Mouse (Mus musculus) liver, embryonic 16.5 days (tissue): ENCODE data around the gene Ciao2a. TPM values are rescaled to one million over a fixed set of nuclear protein-coding genes. Genes with fewer than 3 reads are reported as not detected.
A peak's percentile ranks its signal among the peaks of the same experiment; 100 is the strongest.

ENCODE experiments used
- ATAC-seq: fragments of 200-750 bp; cut with Nextera tagmentation; 2 replicates; pipeline ENCODE4 v1.8.0; 2017; ENCODE audit warnings: low read depth, mild to moderate bottlenecking, moderate number of reproducible peaks, moderate library complexity
- H3K27ac ChIP-seq: fragments of 300-500 bp; sonication (generic); 2 replicates; pipeline ENCODE4 v1.5.1; 2014; ENCODE audit warnings: mild to moderate bottlenecking, low read length
- H3K27me3 ChIP-seq: fragments of 300-500 bp; sonication (generic); 2 replicates; pipeline ENCODE4 v1.6.1; 2014; ENCODE audit warnings: low read depth, low read length, mixed read lengths; ENCODE audit not compliant: control insufficient read depth, insufficient read depth
- H3K36me3 ChIP-seq: fragments of 300-500 bp; sonication (generic); 2 replicates; pipeline ENCODE4 v1.6.1; 2014; ENCODE audit warnings: mild to moderate bottlenecking; ENCODE audit not compliant: control insufficient read depth, insufficient read depth
- H3K4me1 ChIP-seq: fragments of 300-500 bp; sonication (generic); 2 replicates; pipeline ENCODE4 v1.6.1; 2014; ENCODE audit warnings: low read depth, low read length, mixed read lengths; ENCODE audit not compliant: control insufficient read depth
- H3K4me2 ChIP-seq: fragments of 300-500 bp; sonication (generic); 2 replicates; pipeline ENCODE4 v1.6.1; 2014; ENCODE audit warnings: low read depth, low read length, mixed read lengths
- H3K4me3 ChIP-seq: fragments of 300-500 bp; sonication (generic); 2 replicates; pipeline ENCODE4 v1.5.1; 2014; ENCODE audit warnings: low read depth, mild to moderate bottlenecking, low read length
- H3K9ac ChIP-seq: fragments of 300-500 bp; sonication (generic); 2 replicates; pipeline ENCODE4 v1.6.1; 2014; ENCODE audit warnings: low read depth, low read length
- H3K9me3 ChIP-seq: fragments of 300-500 bp; sonication (generic); replicated peaks from 2 replicates; pipeline ENCODE4 v1.6.1; 2016; ENCODE audit warnings: low read length; ENCODE audit not compliant: control insufficient read depth
- WGBS: fragments of 180-500 bp; shearing (Covaris S2); extraction: QIAGEN DNeasy Blood & Tissue Kit; methylation state at CpG from one replicate; pipeline ENCODE4 v1.1.7; 2014; ENCODE audit not compliant: insufficient replicate concordance; 5-methylcytosine and 5-hydroxymethylcytosine counted together
- polyA plus RNA-seq: library from polyadenylated mRNA; unstranded; fragments of >200 nt; fragmentation: Nextera tagmentation; extraction: Ambion mirVana; gene quantifications from 2 replicates; pipeline ENCODE4 v1.2.1, GENCODE M21; 2015

Ciao2a gene
- polyA plus RNA-seq, 1 experiment from 2014 or later: 110 TPM

- Histone ChIP-seq H3K27ac (no peak overlapping the region), H3K36me3 (peaks cover 57% of the 10 kb centered on the region), H3K9me3 (no peaks in the 10 kb centered on the region), H3K4me1 (no peaks in the 10 kb centered on the region; the same call in 1 of the 2 replicates), H3K9ac (no peak overlapping the region), H3K27me3 (no peaks in the 10 kb centered on the region), H3K4me2 (no peak overlapping the region), H3K4me3 (no peak overlapping the region)
- no peak for ATAC-seq
- 86% methylated on average over 13 of the region's 13 CpGs for whole genome bisulfite sequencing
Observed at GRCm38 (mm10) chr9:66090593-66091244, 35.7 kb upstream of the Ciao2a start.

GRCm38 (mm10) chr9:66091327-66092231, 34.8 kb upstream of the Ciao2a start:
- Histone ChIP-seq H3K27me3 (no peaks in the 10 kb centered on the region), H3K36me3 (peaks cover 63% of the 10 kb centered on the region), H3K4me1 (no peaks in the 10 kb centered on the region; the same call in 1 of the 2 replicates), H3K9ac (no peak overlapping the region), H3K9me3 (no peaks in the 10 kb centered on the region), H3K27ac (no peak overlapping the region), H3K4me2 (no peak overlapping the region), H3K4me3 (no peak overlapping the region)
- 78% methylated on average over 6 of the region's 6 CpGs for WGBS
- ATAC-seq: no peak

- WGBS: 77% methylated on average over 2 of the region's 2 CpGs
Observed at GRCm38 (mm10) chr9:66092664-66093063, 33.7 kb upstream of the Ciao2a start.

GRCm38 (mm10) chr9:66101577-66101976, 24.8 kb upstream of the Ciao2a start:
- no peak overlapping the region for H3K27ac ChIP-seq
- no peaks in the 10 kb centered on the region for H3K4me1 ChIP-seq
- H3K4me3 ChIP-seq: no peak overlapping the region
- H3K9me3 ChIP-seq: no peaks in the 10 kb centered on the region
- peaks cover 52% of the 10 kb centered on the region for H3K36me3 ChIP-seq
- no peak for ATAC-seq
- WGBS: 80% methylated on average over 8 of the region's 8 CpGs
- H3K27me3 ChIP-seq: no peaks in the 10 kb centered on the region
- no peak overlapping the region for H3K9ac ChIP-seq
- H3K4me2 ChIP-seq: no peak overlapping the region

More at GRCm38 (mm10) chr9:66092664-66093063, 33.7 kb upstream of the Ciao2a start:
- H3K27me3 ChIP-seq: no peaks in the 10 kb centered on the region
- no peak for ATAC-seq
- no peak overlapping the region for H3K4me2 ChIP-seq
- peaks cover 60% of the 10 kb centered on the region for H3K36me3 ChIP-seq
- H3K27ac ChIP-seq: no peak overlapping the region
- no peak overlapping the region for H3K4me3 ChIP-seq
- no peaks in the 10 kb centered on the region for H3K9me3 ChIP-seq
- H3K4me1 ChIP-seq: no peaks in the 10 kb centered on the region; the same call in 1 of the 2 replicates
- no peak overlapping the region for H3K9ac ChIP-seq

- Histone ChIP-seq H3K9ac (no peak overlapping the region), H3K27ac (no peak overlapping the region), H3K4me2 (no peak overlapping the region), H3K4me3 (no peak overlapping the region), H3K27me3 (no peaks in the 10 kb centered on the region), H3K36me3 (peaks cover 49% of the 10 kb centered on the region), H3K4me1 (no peaks in the 10 kb centered on the region), H3K9me3 (no peaks in the 10 kb centered on the region)
- no peak for ATAC-seq
- 82% methylated on average over 6 of the region's 6 CpGs for WGBS
Observed at GRCm38 (mm10) chr9:66102668-66103067, 23.7 kb upstream of the Ciao2a start.

- ATAC-seq: 0 out of 2 replicates have a peak, but pooled peaks have one; percentile 32
- no peak overlapping the region for H3K9ac ChIP-seq
Observed at GRCm38 (mm10) chr9:66104601-66105000, 21.8 kb upstream of the Ciao2a start.

GRCm38 (mm10) chr9:66105168-66105567, 21.2 kb upstream of the Ciao2a start:
- ATAC-seq: no peak
- 86% methylated on average over 8 of the region's 8 CpGs for WGBS
- Histone ChIP-seq H3K27ac (no peak overlapping the region), H3K9me3 (no peaks in the 10 kb centered on the region), H3K4me2 (no peak overlapping the region), H3K4me3 (no peak overlapping the region), H3K36me3 (peaks cover 43% of the 10 kb centered on the region), H3K9ac (no peak overlapping the region), H3K27me3 (no peaks in the 10 kb centered on the region), H3K4me1 (no peaks in the 10 kb centered on the region)

More at GRCm38 (mm10) chr9:66104601-66105000, 21.8 kb upstream of the Ciao2a start:
- H3K27ac ChIP-seq: no peak overlapping the region
- no peak overlapping the region for H3K4me3 ChIP-seq
- no peak overlapping the region for H3K4me2 ChIP-seq
- no peaks in the 10 kb centered on the region for H3K9me3 ChIP-seq
- peaks cover 45% of the 10 kb centered on the region for H3K36me3 ChIP-seq
- H3K27me3 ChIP-seq: no peaks in the 10 kb centered on the region
- 74% methylated on average over 4 of the region's 4 CpGs for WGBS
- H3K4me1 ChIP-seq: no peaks in the 10 kb centered on the region

GRCm38 (mm10) chr9:66109574-66109973, 16.8 kb upstream of the Ciao2a start:
- Histone ChIP-seq H3K36me3 (peaks cover 15% of the 10 kb centered on the region), H3K27me3 (no peaks in the 10 kb centered on the region), H3K27ac (no peak overlapping the region), H3K4me1 (peaks cover 3% of the 10 kb centered on the region), H3K9ac (no peak overlapping the region), H3K9me3 (no peaks in the 10 kb centered on the region), H3K4me3 (no peak overlapping the region), H3K4me2 (no peak overlapping the region)
- no peak for ATAC-seq
- WGBS: 90% methylated on average over 1 of the region's 1 CpGs

GRCm38 (mm10) chr9:66110126-66110525, 16.3 kb upstream of the Ciao2a start:
- 38% methylated on average over 8 of the region's 8 CpGs for WGBS
- no peak for ATAC-seq
- Histone ChIP-seq H3K9ac (no peak overlapping the region), H3K36me3 (peaks cover 13% of the 10 kb centered on the region), H3K27me3 (no peaks in the 10 kb centered on the region), H3K4me3 (no peak overlapping the region), H3K9me3 (no peaks in the 10 kb centered on the region), H3K27ac (no peak overlapping the region), H3K4me2 (no peak overlapping the region), H3K4me1 (peaks cover 6% of the 10 kb centered on the region)
